Mouse (Mus musculus) thymus, postnatal 0 days (tissue): ENCODE measurements around the gene Efl1. TPM values are rescaled to one million over a fixed set of nuclear protein-coding genes. Genes with fewer than 3 reads are reported as not detected.
"Not testable (repeated sequence)": the region's sequence is repeated elsewhere in the genome, so short reads cannot be mapped to it uniquely, and the experiment has no call there.

Experiments
- DNase-seq: peaks from one replicate; pipeline ENCODE4 v3.0.0-alpha.2; 2015; ENCODE audit warnings: low spot score
- polyA plus RNA-seq: library from polyadenylated mRNA; unstranded; fragments of >200 nt; fragmentation: Nextera tagmentation; extraction: Ambion mirVana; gene quantifications from 2 replicates; pipeline ENCODE4 v1.2.1, GENCODE M21; 2015

The Efl1 gene
- polyA plus RNA-seq, 1 experiment from 2014 or later = 21.5 TPM

- DNase-seq = no peak
These were observed 110.1 kb downstream of the Efl1 start for GRCm38 (mm10) chr7:82758521-82758920.

- no peak for DNase-seq
These were observed 110.7 kb downstream of the Efl1 start for GRCm38 (mm10) chr7:82759091-82759490.

GRCm38 (mm10) chr7:82764951-82765350, 116.5 kb downstream of the Efl1 start:
- no peak for DNase-seq

GRCm38 (mm10) chr7:82766623-82767022, 118.2 kb downstream of the Efl1 start:
- DNase-seq = no peak

GRCm38 (mm10) chr7:82770207-82770606, 121.8 kb downstream of the Efl1 start:
- no peak for DNase-seq

GRCm38 (mm10) chr7:82770957-82771660, 122.7 kb downstream of the Efl1 start:
- DNase-seq = not testable (repeated sequence)

- DNase-seq = not testable (repeated sequence)
These were observed 123.2 kb downstream of the Efl1 start for GRCm38 (mm10) chr7:82771661-82772021.

- no peak for DNase-seq
These were observed 124.1 kb downstream of the Efl1 start for GRCm38 (mm10) chr7:82772481-82772880.

GRCm38 (mm10) chr7:82773150-82773549, 124.7 kb downstream of the Efl1 start:
- DNase-seq = peak; percentile 13

GRCm38 (mm10) chr7:82773884-82774283, 125.5 kb downstream of the Efl1 start:
- DNase-seq = peak; percentile 53

- no peak for DNase-seq
These were observed 126.7 kb downstream of the Efl1 start for GRCm38 (mm10) chr7:82775090-82775489.

- no peak for DNase-seq
These were observed 134.7 kb downstream of the Efl1 start for GRCm38 (mm10) chr7:82783071-82783470.

GRCm38 (mm10) chr7:82783693-82784092, 135.3 kb downstream of the Efl1 start:
- DNase-seq = no peak

- no peak for DNase-seq
These were observed 137.0 kb downstream of the Efl1 start for GRCm38 (mm10) chr7:82785335-82785934.

GRCm38 (mm10) chr7:82785970-82786647, 137.7 kb downstream of the Efl1 start:
- no peak for DNase-seq

GRCm38 (mm10) chr7:82792644-82793043, 144.2 kb downstream of the Efl1 start:
- DNase-seq = no peak

GRCm38 (mm10) chr7:82793111-82793510, 144.7 kb downstream of the Efl1 start:
- DNase-seq = no peak

- DNase-seq = no peak
These were observed 146.1 kb downstream of the Efl1 start for GRCm38 (mm10) chr7:82794542-82794941.

- DNase-seq = no peak
These were observed 153.8 kb downstream of the Efl1 start for GRCm38 (mm10) chr7:82802206-82802605.

- no peak for DNase-seq
These were observed 159.8 kb downstream of the Efl1 start for GRCm38 (mm10) chr7:82808257-82808656.

- DNase-seq = no peak
These were observed 160.7 kb downstream of the Efl1 start for GRCm38 (mm10) chr7:82809126-82809525.

- DNase-seq = no peak
These were observed 162.4 kb downstream of the Efl1 start for GRCm38 (mm10) chr7:82810799-82811139.
